Mouse (Mus musculus) fat pad, adult 2 months (tissue): ENCODE measurements around the gene Slc6a11.

ENCODE experiments used
- DNase-seq: peaks from one replicate; pipeline ENCODE4 v3.0.0-alpha.2; 2011; ENCODE audit warnings: low read depth, low spot score; ENCODE audit errors: extremely low read depth

Gene Slc6a11

DNA sequence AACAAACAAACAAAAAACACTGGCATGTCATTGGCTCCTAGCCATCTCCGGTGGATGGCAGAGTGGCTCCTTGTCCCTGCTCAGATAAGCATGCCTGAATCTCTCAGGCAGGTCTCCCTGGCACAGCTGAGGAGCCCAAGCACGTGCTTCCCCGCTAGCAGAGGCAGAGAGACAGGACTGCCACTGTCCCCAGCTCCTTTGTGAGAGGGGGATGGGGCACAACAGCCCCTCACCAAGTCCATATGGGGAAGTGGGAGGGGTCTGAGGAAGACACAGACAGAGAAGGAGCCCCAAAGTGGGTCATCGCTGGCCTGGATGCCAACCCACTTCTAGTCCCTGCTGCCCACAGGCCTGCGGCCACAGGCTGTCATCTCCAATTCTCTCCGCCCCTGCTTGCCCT is 130.6 kb downstream of the Slc6a11 start:
- no peak for DNase-seq

DNA sequence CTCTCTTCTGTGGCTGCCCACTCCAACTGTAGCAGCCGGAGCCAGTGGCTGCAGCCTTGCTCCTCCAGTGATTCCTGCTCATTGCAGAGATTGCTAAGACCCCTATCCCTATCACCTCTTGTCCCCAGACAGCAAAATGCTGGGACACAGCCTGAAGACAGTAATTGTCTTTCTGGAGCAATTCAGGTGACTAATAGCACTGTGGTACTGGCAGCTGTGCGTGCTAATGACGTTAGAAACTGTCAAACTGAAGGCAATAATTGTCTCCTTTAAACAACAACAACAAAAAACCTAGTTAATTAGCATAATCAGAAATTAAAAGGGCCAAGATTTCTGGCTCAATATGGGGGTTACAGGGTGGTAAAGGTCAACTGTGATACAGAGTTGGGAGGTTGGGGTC is 133.0 kb downstream of the Slc6a11 start:
- no peak for DNase-seq

DNA sequence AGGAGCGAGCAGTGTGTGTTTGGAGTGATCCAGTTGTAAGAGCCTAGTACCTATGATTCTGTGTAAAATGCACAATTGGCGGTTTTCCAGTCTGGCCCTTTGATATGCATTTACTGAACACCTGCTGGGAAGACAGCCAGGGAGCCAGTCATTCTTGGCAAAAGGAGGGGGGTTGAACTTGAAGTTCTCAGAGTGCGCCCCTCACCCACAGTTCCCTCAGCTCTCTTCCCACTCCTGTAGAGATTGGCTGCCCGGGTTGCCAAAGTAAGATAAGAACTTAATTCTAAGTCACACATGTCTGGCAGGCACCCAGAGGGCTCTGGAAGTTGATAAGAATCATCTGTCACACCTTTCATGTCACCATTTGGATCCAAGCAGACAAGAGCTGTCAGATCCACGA is 133.4 kb downstream of the Slc6a11 start:
- no peak for DNase-seq

DNA sequence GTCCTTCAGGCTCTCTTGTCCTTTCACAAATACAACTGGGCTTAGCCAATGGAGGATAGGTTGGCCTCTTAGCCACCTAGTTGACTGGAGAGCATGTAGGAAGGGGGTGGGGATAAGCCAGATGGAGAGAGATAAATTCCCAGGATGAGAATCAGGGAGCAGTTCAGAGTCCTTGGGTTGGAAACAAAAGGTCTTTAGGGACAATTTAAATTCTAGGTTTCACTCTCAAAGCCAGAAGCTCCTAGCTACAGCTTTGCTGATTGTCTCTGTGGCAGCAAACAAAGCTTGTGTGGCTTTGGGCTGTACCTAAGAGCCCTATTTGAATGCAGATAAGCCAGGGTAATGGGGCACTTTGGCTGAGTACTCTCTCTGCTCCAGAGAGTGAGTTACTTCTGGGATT is 135.2 kb downstream of the Slc6a11 start:
- DNase-seq: no peak

DNA sequence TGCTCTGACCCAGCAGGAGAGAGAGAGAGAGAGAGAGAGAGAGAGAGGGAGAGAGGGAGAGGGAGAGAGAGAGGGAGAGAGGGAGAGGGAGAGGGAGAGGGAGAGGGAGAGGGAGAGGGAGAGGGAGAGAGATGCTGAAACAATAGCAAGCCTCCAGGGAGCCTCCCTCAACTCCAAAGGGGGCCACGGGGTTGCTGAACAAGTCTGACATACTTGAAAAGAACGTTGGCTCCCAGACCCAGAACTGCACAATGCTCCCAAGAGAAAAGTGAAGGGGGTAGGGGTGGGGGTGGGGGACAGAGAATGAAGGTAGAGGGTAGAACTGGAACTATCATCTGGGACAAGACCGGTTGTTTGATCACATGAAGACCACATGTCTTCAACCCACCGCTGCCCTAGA is 136.9 kb downstream of the Slc6a11 start:
- no peak for DNase-seq

DNA sequence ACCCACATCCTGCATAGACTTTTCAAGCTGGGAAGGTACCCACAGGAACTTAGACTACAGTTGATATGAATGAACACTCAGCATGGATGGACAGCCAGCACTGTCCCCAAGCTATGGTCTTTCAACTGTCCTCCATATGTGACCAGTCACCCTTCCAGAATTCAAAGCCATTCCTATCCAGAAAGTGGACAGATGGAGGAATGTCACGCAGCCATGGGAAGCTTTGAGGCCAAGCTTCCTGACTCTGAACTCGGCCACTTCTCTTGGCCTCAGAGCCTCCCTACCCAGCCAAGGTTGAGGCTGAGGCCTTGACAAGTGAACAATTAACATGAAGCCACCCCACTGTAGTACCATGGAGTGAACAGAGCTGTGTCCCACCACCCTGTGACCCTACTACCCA is 138.5 kb downstream of the Slc6a11 start:
- no peak for DNase-seq

DNA sequence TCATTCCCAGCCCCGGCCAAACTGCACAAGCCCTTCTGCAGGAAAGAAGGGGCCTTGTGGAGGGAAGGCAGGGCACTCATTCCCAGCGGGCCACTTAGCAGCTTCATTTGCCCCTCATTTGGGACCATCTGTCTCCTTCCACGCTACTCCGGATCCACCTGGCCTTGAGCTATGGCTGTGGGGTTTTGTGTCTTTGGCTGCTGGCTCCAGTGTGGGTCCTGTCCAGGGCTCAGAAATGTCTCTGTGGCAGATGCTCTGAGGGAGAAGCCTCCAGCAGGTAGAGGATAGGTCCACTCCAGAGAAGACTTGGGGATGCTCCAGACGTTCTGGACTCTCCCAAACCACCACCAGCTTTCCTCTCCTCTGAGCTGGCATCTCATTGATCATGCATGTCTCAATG is 139.8 kb downstream of the Slc6a11 start:
- no peak for DNase-seq

DNA sequence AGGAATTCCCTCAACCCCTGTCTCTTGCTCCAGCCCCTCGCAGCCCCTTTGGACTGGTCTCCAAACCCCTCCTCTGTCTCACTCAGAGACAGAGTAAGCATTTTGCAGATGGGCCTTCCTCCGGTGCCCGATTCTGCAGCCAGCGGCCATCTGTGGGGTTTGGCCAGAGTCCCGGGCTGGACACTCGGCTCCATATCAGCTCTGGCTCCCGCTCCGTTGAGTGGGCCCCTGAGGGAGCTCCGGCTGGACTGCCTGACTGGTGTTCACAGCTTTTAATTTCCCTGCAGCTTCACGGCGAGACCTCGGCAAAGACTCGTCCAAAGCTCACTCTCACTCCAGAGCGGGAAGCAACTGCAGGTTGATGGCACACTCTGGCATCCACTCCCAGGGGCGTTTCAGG is 141.2 kb downstream of the Slc6a11 start:
- no peak for DNase-seq

DNA sequence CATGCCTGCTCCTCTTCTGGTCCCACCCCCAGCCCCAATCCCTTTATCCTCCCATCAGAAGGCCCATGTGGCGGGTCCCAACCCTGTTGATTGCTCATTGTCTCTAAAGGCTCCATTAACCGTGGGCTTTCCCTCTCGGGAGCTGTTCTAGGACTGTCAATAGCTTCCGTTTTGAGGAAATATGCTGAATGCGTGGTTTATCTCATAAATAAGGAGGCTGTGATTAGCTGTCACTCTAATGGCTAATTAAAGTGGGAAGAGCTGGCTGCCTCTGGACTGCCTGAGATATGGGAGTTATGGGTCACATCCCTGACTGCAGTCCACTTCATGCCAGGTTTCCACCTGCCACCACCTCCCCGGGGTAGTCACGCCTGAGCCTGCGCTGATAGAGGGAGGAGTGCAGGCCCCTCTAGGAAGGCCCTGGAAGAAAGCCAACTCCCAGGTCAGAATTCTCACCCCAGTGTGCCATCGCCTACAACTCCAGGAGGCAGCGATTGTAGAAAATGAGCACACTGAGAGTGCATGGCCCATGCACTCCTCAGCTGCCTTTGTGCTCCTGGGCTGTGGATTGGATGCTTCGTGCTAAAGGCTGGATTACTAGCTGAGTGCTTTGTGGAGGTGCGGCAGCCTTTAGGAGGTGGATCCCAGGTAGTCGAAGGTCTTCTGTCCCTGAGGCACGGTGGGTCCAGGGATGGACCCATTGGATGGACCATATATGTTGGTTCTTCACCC is 143.1 kb downstream of the Slc6a11 start:
- no peak for DNase-seq

DNA sequence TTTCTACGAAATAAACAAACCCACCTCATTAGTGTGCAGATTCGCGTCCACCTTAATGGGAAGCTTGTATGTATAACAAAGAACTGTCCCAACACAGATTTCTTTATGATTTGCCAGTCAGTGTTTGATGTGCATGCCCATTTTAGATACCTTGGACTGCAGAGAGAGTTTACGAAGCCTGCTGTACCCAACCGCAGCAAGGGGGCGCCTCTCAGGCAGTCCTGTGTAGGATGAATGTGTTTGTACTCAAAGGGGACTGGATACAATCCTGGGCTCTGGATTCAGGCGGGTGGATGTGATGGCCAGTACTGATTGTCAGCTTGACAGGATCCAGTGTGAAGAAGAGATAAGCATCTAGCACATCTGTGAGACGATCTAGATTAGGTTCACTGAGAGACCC is 144.8 kb downstream of the Slc6a11 start:
- no peak for DNase-seq

DNA sequence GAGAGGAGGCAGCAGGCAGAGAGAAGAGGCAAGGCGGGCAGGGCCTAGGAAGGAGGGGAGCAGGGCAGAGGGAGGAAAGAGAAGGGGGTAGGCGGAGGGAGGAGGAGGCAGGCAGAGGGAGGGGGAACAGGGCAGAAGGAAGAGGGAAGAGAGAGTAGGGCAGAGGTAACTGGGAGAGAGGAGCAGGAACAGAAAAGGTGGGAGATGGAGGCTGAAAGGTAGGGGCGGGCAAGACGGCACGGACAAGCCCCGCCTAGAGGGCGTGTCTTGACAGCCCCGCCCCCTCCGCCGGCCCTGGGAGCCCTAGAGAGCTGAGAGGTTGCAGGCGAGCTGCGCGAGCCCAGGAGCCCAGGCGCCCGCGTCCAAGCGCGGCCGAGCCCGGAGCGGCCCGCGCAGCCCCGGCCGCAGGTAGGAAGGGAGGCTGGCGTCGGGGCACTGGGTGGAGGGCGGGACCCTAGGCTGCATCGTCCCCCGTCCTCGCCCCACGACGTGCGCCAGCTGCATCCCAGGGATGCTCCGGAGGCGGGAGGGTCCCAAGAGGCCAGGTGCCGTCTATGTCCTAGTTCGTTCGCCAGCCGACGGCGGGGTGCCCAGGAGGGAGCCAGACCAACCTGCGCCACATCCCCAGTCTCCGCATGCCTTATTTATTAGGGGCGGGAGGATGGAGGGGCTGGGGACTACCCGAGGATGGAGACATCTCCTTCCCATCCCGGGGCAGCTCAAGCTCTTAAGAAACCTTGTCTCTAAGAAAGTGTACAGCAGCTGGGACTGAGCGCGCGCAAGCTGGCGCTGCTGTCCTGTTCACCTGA is 151.6 kb downstream of the Slc6a11 start, which contains the start of gene Slc6a1:
Gene Slc6a1, plus strand, starts transcription at position 167 of the 809 bp plus-strand sequence.
- DNase-seq: no peak

DNA sequence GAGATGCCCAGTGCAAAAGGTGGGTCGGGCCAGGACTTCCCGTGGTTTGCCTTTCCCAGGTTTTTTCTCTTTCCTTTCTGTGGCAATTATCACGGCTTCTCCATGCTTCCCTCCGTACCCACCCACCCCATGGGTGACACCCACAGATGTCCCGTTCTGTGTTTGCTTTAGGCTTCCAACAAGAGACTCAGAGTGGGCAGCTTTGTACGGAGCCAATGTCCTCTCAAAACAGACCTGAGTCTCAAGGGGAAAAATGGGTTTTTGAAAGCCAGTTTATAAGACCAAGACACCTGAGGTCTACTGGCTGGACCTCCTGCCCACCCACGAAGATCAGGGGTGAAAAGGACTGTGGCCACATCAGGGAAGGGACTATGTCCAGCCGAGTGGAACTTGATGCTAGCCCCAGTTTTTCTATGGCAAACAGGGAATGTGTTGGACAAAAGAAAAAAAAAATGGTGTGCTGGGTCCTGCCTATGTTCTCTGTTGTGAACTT is 152.3 kb downstream of the Slc6a11 start:
- DNase-seq: no peak

DNA sequence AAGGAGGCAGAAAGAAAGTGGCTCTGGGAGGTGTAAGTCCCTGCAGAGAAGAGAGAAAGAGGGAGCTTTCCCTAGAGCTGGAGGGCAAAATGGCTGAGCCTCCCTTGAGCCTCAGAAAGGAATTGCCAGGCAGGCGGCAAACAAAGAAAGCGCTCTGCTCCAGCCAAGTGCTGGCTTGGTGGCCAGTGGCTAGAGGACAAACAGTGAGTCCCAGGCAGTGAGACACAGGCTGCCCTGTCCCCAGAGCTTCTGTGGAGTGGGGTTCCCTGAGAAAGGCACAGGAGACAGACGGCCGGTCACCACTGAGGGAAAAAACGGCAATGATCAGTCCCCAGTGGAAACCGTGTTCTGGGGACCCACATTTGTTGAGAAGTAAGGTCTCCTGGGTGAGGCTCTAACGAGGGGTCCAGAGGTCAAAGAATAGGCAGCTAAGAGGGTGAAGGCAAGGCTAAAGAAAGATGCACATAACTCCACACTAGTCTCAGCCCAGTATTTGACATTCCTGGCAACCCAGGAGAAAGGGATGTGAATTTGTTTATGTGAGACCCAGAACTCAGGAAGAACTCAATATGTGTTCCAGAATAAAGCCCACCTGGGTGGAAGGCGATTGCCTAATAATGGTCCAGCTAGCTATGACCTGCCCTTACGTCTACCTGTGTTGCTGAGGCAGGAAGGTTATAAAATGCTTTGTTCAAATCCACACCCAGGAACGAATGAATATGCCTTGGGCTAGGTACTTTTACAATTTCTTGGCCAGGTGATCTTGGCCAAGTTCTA is 153.1 kb downstream of the Slc6a11 start:
- DNase-seq: peak; percentile 1

DNA sequence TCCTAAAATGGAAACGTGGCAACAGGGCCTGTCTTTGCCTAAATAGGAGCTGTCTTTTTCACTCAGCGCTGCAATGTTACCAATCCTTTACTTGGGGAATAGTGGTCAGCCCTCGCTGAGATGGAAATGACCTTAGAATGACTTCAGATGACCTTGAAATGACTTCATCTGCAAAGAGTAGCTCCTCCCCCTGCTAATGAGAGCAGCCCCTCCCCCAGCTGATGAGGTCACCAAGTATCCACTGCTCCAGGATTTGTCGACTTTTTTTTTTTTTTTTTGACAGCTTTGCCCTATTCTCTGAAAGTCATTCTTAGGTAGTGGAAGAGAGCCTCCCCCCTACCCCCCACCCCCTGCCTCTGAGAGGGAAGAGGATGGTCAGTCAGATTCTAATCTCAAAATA is 154.4 kb downstream of the Slc6a11 start:
- DNase-seq: no peak

DNA sequence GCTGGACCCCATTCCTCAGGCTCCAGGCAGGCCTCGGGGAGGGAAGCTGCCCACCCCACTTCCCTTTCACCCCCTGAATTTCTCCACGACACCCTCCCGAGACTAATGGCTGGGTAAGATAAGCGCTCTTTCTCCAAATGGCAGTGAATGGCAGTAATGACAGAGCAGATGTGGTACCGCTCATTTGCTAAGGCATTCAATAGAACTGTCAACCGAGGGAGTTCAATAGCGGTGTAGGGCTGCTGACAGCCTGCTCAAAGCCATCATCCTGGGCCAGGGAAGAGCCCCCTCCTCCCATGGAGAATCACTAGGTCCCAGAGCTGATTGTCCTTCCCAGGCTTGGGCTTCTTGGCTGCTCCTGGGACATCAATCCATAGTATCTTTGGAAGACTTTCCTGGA is 158.1 kb downstream of the Slc6a11 start:
- DNase-seq: no peak

DNA sequence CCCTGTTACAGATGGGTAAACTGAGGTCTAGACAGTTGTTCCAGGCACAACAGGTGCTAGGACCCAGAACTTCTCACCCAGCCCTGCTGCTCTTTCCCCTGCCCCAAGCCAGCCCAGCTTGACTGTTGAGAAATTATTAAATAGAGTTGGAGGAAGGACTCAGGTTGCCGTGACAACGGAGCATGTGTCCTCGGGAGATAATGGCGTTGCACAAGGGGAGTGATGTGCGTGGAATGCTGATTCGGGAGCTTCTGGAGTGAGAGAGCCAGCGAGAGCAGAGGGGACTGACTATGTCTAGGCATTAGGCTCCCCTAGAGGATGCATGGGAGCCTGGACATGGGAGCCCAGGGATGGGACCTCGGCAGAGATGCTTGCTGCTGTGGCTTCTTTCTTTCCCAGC is 159.1 kb downstream of the Slc6a11 start:
- no peak for DNase-seq

DNA sequence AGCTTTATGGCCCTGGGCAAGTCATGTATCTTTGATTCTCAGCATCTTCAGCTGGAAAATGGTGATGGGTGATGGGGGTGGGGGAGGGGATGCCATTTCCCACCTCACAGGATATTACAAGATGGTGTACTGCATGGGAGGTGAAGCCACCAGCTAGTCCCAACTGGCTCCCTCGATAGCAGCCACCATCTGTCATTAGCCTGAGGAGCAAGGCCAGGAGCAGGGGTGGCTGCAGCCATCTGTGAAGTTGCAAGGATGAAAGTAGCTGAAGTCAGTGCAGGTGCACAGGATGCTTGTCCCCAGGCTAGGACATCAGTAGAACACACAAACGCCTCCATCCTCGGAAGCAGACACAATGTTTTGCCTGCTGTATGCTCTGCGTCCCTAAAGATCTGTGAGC is 159.9 kb downstream of the Slc6a11 start:
- no peak for DNase-seq

DNA sequence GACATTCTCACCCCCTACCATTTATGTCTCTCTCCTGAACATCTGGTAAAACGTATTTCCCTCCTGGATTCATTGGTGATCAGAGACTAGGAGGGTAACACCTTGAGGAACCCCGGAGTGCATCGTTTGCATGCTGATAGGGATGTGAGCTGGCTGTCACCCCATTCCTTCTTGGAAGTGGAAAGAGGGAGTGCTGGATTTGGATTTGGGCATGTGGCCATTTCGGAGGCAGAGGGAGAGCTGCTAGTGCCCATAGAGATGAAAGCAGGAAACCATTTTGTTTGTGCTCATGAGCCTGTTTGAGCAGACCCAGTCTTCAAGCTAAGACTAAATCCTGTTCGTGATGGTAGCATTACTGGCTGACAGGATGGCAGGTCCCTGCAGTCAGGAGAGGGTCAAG is 160.4 kb downstream of the Slc6a11 start:
- DNase-seq: no peak

DNA sequence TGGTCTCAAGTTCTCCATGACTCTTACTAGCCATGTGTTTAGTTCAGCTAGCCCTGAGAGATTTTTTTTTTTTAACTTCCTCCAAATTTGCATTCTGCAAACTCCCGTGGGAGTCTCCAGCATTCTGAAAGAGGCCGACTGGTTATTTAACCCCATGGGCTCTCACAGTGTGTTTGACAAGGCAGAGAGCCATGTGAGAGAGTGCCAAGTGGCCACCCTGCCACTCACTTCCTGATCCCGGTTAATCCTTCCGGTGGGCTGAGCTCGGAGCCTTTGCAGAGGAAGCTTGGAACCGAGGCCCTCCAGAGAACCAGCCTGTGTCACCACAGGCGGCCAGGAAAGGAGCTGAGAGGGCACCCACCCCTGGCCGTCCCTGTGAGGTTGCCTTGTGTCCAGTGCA is 162.5 kb downstream of the Slc6a11 start:
- DNase-seq: no peak

DNA sequence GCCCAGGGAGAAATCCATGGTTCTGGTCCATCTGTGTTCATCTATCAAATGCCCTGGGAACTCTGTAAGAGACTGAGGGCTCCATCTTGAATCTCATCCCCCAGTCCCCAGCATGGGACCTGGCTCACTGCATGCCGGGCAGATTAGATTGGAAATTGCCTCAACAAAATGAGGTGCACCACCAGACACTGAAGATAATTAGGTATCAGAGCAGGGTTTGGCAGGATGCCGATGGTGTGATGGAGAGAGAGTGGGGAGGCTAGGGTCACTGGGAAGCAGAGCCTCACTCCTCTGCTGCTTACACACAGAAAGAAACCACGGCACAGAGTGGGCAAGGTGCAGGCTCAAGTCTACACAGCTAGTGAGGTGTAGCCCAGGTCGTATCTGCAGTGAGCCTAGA is 164.0 kb downstream of the Slc6a11 start:
- DNase-seq: no peak

DNA sequence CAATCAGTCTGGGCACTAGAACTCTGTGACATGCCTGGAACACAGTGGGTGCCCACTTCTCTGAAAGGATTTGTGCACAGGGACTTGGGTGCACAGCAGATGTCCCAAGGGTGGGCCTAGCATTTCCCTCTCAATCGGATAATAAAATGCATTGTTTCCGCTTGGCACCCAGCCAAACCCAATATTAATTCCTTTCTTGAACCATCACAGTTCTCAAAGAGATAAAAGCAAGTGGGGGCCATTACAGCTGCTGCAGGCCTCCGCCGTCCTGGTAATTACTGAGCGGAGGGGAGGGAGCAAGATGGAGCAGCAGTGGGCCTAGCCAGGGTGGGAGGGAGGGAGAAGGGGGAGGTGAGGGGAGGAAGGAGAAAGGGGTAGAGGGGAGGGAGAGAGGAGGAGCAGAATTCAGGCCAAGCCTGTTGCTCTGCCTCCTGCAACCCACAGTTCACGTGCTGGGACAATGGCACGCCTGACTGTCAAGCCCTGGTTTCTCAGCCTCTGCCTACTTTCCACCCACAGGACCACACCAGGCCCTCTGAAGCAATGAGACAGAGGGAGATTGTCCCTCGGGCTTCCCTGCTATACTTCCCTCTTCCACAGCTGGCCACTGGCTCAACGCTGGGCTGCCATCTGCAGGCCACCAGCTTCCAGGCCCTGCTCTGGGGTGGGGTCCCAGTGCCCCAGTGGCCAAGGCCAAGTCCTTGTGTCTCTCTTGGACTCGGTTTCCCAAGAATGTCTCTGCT is 166.4 kb downstream of the Slc6a11 start:
- no peak for DNase-seq
